Mouse (Mus musculus) monocyte, adult 2 months (primary cell): Measurements from ENCODE around the gene Cfap54.

ENCODE experiments used
- DNase-seq, 2 experiments: peaks; one replicate each; pipeline ENCODE4 v3.0.0; 2022; ENCODE audit warnings: low spot score in 2 of 2, low read depth in 1 of 2

Gene Cfap54

DNA sequence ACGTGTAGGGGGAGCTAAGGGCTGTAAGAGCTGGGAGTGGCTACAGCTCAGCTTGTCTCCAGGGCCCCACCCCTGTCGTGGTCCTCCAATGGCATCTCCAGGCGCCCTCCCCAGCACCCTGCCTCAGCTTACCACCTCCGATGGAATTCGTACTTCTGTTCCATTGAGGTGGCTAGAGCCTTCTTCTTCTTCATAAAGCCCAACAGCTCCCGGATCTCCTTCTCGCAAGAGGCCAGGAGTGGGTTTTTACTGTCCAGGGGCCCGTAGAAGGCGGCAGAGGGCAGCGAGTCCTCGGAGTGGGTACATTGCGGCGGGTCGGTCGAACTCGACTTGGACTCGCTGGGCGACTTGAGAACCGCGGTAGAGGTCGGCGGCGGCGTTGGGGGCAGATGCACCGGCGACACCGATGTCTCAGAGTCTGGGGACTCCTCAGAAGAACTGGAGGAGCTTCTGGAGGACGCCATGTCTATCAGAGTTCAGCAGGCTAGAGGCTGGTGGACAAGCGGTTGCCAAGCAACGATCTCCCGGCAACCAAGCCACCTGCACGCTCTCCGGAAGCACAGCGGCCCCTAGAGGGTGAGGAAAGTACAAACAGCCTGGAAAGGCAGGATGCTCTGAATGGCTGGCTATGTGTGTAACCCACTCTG is at the start of gene Cfap54:
TSS of gene Cfap54 (minus strand) at position 486 of the 647 bp plus-strand sequence.
- DNase-seq, result peak; percentile 66 to 74

DNA sequence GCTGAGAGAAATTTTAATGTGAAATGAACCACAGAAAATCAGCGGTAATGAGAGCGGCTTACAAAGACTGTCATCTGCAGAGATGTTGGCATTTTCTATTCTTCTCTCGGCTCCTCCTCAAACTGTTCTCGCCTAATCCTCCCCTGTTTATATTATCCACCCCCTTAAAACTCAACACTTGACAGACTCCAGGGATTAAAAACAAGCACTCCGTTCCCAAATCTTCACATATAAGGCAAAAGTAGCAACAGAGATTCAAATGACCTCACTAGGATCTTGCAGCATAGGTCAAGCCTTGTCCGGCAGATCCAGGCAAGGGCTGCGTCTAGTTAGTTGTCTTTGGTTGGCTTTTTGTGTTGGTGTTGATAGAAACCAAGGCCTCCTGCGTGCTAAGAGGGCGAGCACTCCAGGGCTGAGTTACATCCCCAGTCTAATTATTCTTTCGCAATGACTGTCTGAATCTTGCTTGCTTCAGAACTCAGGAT is 49.1 kb upstream of the Cfap54 start:
- no peak for DNase-seq

DNA sequence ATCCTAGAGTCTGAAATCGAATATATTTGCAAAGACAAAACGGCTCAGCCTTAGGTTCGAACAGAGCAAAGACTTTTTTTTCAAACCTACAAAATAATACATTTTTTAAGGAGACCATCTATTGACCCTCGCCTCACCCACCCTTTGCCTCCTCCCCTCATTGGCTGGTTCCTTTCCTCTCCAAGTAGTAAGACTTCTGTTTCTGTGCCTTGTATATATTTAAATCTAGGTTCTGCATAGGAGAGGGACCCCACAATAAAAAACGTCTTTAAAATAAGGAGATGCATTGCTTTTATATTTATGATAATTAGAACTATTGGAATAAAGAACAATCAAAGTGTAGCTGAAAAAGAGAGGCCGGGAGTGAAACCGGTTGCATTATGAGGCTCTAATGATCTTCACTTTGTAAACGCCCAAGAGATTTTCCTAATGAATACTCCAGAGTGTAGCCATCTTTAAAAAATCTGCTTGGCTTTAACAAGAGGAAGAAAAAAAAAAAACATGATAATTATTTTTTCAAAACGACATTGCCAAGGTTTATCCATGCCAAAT is 48.6 kb upstream of the Cfap54 start:
- DNase-seq, result no peak

- DNase-seq, result no peak
These were observed 47.9 kb upstream of the Cfap54 start for GRCm38 (mm10) chr10:93129345-93129744.

- DNase-seq, result no peak
These were observed 47.1 kb upstream of the Cfap54 start for GRCm38 (mm10) chr10:93128566-93128965.

GRCm38 (mm10) chr10:93126025-93126424 is 44.6 kb upstream of the Cfap54 start:
- no peak for DNase-seq

DNA sequence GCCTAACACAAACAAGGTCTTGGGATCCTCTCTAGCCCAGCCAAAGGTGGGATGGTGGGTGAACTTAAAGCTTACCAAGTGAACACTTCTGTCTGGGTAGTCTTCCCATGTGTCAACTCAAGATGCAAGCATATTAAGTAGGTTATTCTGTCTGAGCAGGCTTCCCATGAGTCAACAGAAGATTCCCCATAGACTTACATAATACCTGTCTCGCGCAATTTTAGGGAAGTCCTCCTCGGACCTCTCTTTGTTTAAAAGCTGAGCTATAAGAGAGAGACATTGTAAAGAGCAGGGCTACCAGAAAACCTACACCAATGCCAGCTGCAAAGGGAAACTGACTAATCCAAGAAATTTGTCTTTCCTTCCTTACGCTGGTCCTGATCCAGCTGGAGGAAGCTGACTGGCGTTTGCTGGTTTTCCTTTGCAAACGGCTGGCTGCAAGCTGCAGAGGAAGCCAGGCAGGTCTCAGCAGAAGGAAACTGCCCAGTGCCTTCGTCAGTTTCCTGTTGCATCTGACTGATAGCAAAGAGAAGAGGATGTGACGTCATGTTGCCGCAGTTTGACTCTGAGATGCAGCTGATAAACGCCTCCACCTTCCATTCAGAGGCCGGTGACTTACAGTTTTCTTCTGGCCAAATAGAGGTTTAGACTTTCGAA is 42.7 kb upstream of the Cfap54 start:
- peak; percentile 28 to 42 for DNase-seq

GRCm38 (mm10) chr10:93123310-93123709 is 41.9 kb upstream of the Cfap54 start:
- DNase-seq, result no peak

GRCm38 (mm10) chr10:93122399-93123184 is 41.2 kb upstream of the Cfap54 start:
- DNase-seq, result no peak

DNA sequence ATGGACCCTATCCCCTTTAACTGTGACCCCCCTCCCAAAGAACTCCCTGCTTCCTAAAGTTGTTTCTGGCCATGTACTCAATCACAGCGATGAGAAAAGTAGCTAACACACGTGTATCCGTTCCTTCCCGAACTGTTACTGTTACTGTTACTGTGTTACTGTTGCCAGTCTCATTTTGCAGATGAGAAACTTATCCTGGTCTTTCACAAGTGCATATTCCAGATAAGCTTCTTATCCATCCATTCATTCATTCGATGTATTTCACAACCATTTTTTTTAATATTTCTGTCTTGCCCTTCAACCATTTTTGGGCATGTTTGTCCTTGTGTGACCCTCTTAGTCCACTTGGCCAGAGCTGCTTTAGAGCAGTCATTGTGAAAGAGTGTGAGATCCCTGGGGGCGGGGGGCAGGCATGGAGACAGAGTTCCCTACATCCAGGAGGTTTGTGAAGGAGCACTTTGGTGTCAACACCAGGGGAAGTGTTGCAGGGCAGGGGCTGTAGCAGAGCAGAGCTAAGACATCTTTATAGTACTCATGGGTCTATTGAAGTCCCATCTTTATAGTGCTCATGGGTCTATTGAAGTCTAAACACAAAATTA is 39.9 kb upstream of the Cfap54 start:
- DNase-seq, result no peak

- DNase-seq, result no peak
These were observed 38.4 kb upstream of the Cfap54 start for GRCm38 (mm10) chr10:93119809-93120208.

- DNase-seq, result no peak
These were observed 35.2 kb upstream of the Cfap54 start for GRCm38 (mm10) chr10:93116636-93117035.

DNA sequence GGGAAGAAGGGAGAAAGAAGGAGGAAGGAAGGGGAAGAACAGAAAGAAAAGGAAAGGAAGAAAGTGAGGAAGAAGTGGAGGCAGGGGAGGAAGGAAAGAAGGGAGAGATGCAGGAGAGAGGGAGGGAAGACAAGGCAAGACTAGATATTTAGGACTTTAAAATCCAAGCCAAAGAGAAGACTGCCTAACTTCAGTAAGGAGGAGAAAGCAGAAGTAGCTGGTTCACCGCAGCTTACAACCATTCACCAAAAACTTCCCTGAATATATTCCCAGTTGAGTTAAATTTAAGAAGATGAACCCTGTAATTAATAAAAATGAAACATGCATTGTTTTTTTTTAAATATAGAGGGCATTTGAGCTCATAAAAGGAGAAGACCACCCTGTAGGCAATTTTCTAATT is 34.3 kb upstream of the Cfap54 start:
- DNase-seq, result no peak

- no peak for DNase-seq
These were observed 33.4 kb upstream of the Cfap54 start for GRCm38 (mm10) chr10:93114782-93115181.

- DNase-seq, result no peak
These were observed 32.5 kb upstream of the Cfap54 start for GRCm38 (mm10) chr10:93113968-93114367.

DNA sequence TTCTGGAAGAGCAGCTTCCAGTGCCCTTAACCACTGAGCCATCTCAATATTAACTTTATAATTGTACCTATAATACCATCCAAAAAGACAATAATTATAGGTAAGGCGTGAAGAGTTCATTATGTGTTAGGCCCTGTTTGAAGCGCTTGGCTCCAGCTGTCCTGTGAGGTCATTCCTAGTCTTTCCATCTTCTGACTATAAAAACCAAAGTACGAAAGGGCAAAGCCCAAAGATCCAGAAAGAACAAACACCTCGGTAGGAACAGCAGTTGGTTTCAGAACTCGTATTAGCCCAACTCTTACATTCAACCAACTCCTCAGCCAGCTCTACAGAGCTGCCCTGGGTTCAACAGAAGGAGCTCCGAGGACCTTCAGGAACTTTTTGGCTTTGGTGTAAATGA is 30.6 kb upstream of the Cfap54 start:
- no peak for DNase-seq

- DNase-seq, result no peak
These were observed 30.0 kb upstream of the Cfap54 start for GRCm38 (mm10) chr10:93111412-93111811.

DNA sequence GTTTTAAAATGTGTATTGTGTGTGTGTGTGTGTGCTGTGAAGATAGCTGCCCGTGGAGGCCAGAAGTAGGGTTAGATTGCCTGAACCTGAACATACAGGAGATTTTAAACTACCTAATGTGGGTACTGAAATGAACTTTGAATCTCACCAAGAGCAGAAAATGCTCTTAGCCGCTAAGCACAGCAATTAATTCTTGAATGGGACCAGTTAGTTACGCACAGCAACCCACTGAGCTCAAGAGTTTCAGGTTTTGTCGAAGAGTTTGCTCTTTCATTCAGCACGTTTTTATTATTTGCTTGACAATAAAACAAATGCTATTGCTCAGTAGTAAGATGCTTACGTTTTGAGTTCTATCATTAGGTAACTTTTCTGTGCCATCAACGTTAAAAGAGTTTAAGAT is 23.9 kb upstream of the Cfap54 start:
- no peak for DNase-seq

GRCm38 (mm10) chr10:93104357-93104756 is 22.9 kb upstream of the Cfap54 start:
- DNase-seq, result no peak

GRCm38 (mm10) chr10:93103676-93104075 is 22.3 kb upstream of the Cfap54 start:
- no peak for DNase-seq

DNA sequence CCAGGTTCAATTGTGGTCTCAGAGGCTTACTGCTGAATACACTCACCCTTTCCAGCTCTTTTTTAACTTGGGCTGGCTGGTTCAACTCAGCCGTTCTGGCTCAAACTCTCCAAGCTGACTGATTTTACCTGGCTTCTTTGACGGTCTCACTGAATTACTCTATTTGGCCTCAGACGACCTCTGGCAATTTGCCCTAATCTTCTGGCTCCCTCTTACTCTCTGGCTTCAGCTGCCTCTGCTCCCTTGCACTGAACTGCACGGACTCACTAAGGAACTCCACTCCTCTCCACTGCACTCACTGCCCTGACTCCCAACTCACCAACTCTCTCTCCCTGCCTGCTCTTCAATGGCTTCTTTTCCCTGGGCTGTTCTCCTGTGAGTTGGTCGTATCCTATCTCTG is 20.9 kb upstream of the Cfap54 start:
- no peak for DNase-seq
